Mouse (Mus musculus) small intestine, adult 2 months (tissue): ENCODE results near the gene Fasn. TPM values are rescaled to one million over a fixed set of nuclear protein-coding genes. Genes with fewer than 3 reads are reported as not detected.
A peak's percentile ranks its signal among the peaks of the same experiment; 100 is the strongest.
"Not testable (repeated sequence)": the region's sequence is repeated elsewhere in the genome, so short reads cannot be mapped to it uniquely, and the experiment has no call there.

Experiments
- H3K27ac ChIP-seq: fragments of 200-500 bp; 2 replicates; pipeline ENCODE4 v1.5.1; 2012; ENCODE audit warnings: low read depth, low read length, control low read depth, inconsistent platforms; ENCODE audit not compliant: insufficient read depth
- H3K27me3 ChIP-seq: fragments of 200-500 bp; 2 replicates; pipeline ENCODE4 v1.6.1; 2012; ENCODE audit warnings: mild to moderate bottlenecking, moderate library complexity, low read length, inconsistent platforms; ENCODE audit not compliant: control insufficient read depth, insufficient read depth
- H3K36me3 ChIP-seq: fragments of 200-500 bp; 2 replicates; pipeline ENCODE4 v1.6.1; 2012; ENCODE audit warnings: mild to moderate bottlenecking, low read length, control low read depth, inconsistent platforms; ENCODE audit not compliant: control insufficient read depth, insufficient read depth
- H3K4me1 ChIP-seq: fragments of 200-500 bp; 2 replicates; pipeline ENCODE4 v1.6.1; 2012; ENCODE audit warnings: low read length, inconsistent platforms, mixed read lengths; ENCODE audit not compliant: control insufficient read depth, insufficient read depth, insufficient read length
- H3K4me3 ChIP-seq: fragments of 200-500 bp; 2 replicates; pipeline ENCODE4 v1.5.1; 2012; ENCODE audit warnings: low read depth, mild to moderate bottlenecking, control low read depth, inconsistent platforms, low read length, moderate library complexity
- CTCF ChIP-seq: fragments of 200-500 bp; IDR thresholded peaks from 2 replicates; pipeline ENCODE4 v1.5.1; 2012; ENCODE audit warnings: low read depth, mild to moderate bottlenecking, control low read depth, inconsistent platforms, low read length, moderate library complexity, mixed read lengths; ENCODE audit not compliant: insufficient replicate concordance, insufficient read length; ENCODE audit errors: extremely low read depth
- POLR2A ChIP-seq: fragments of 200-500 bp; IDR thresholded peaks from 2 replicates; pipeline ENCODE4 v1.6.1; 2012; ENCODE audit warnings: low read depth, mild to moderate bottlenecking, control low read depth, inconsistent platforms, low read length, moderate library complexity
- WGBS: fragments of 180-500 bp; shearing (Covaris S2); methylation state at CpG from one replicate; pipeline ENCODE4 v1.1.7; 2018; 5-methylcytosine and 5-hydroxymethylcytosine counted together
- polyA plus RNA-seq: library from polyadenylated mRNA; depleted of rRNA; stranded (reverse); fragments of >200 nt; gene quantifications from 2 replicates; pipeline ENCODE4 v1.2.3, GENCODE M21; 2012

Fasn gene
- polyA plus RNA-seq, 1 experiment, result 151 TPM

GRCm38 (mm10) chr11:120784064-120784791 is 40.1 kb downstream of the Fasn start, which contains the start of the genes Rfng and Gps1:
Gene Rfng (minus strand): TSS chr11:120784207.
Gene Gps1 (plus strand): TSS chr11:120784272.
- Histone ChIP-seq H3K27ac (peak within 1 kb of the TSS; percentile 79), H3K4me3 (peak within 1 kb of the TSS; percentile 100), H3K4me1 (peaks cover 24% of the 10 kb centered on the region), H3K27me3 (no peaks in the 10 kb centered on the region), H3K36me3 (peaks cover 20% of the 10 kb centered on the region)
- TF ChIP-seq POLR2A (peak; percentile 48; the same call in 1 of the 2 replicates), CTCF (no peak)
- WGBS, result under 1% methylated on average over 106 of the region's 107 CpGs

- peaks cover 17% of the 10 kb centered on the region for H3K36me3 ChIP-seq
- peak overlapping the region; percentile 79 for H3K27ac ChIP-seq
- WGBS, result 2% methylated on average over 42 of the region's 42 CpGs
- peak overlapping the region; percentile 100 for H3K4me3 ChIP-seq
- TF ChIP-seq POLR2A (no peak), CTCF (no peak)
- peaks cover 24% of the 10 kb centered on the region for H3K4me1 ChIP-seq
- no peaks in the 10 kb centered on the region for H3K27me3 ChIP-seq
Observed at GRCm38 (mm10) chr11:120783426-120784063, 40.8 kb downstream of the Fasn start.

DNA sequence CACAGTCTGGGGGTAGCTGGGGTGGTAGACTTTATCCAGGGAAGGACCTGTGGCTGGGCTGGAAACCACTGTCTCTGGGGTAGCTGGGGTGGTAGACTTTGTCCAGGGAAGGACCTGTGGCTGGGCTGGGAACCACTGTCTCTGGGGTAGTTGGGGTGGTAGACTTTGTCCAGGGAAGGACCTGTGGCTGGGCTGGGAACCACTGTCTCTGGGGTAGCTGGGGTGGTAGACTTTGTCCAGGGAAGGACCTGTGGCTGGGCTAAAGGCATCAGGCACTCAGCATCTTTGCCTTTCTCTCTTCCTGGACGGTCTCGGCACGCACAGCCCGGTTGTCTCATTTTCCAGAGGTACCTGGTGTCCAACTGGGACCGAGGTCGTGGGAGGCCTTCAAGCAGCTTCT is 43.0 kb downstream of the Fasn start:
- H3K36me3 ChIP-seq, H3K27me3 ChIP-seq: not testable (repeated sequence)
- H3K4me3 ChIP-seq, result peak overlapping the region; percentile 27; the same call in 1 of the 2 replicates
- 80% methylated on average over 6 of the region's 6 CpGs for WGBS
- H3K27ac ChIP-seq, result peak overlapping the region; percentile 63
- peaks cover 24% of the 10 kb centered on the region for H3K4me1 ChIP-seq

DNA sequence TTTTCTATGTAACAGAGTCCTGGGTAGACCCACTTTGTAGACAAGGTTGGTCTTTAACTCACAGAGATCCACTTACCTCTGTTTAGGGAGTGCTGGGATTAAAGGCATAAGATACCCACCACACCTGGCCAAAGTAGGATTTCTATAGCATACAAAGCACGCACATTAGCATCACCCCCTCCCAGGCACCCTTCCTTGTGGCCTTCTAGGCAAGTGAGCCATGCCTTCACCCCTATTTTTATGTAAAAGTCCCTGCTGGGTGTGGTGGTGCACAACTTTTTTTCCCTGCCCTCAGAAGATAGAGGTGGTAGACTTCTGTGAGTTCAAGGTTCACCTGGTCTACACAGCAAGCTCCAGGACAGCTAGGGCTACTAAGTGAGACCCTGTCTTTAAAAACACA is 44.5 kb downstream of the Fasn start:
- Histone ChIP-seq H3K36me3 (no peaks in the 10 kb centered on the region), H3K4me1 (peaks cover 18% of the 10 kb centered on the region), H3K27ac (no peak overlapping the region), H3K4me3 (no peak overlapping the region), H3K27me3 (no peaks in the 10 kb centered on the region)
- no peak for TF ChIP-seq CTCF
- TF ChIP-seq POLR2A, result no peak
- 94% methylated on average over 1 of the region's 1 CpGs for WGBS

DNA sequence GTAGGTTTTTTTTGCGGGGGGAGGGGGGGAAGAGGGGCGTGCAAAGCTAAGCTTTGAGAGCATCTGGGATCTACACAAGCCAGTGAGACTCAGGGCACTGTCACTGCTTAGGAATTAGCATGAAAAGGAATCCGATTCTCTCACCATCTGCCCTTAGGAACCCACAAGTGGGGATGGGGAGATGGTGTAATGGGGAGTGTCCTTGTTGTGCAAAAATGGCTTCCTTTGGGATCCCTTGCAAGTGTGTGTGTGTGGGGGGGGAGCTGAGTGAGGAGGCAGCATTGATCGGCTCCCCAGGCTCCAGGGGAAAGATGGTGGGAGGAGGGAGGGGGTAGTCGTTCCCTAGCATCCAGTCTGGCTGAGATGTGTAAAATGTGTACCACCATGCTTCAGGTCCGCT is 47.2 kb downstream of the Fasn start:
- Histone ChIP-seq H3K4me1 (peaks cover 8% of the 10 kb centered on the region; the same call in 1 of the 2 replicates), H3K27me3 (no peaks in the 10 kb centered on the region), H3K36me3 (no peaks in the 10 kb centered on the region), H3K27ac (no peak overlapping the region), H3K4me3 (no peak overlapping the region)
- TF ChIP-seq POLR2A, result no peak
- TF ChIP-seq CTCF, result no peak
- WGBS, result 45% methylated on average over 6 of the region's 6 CpGs

GRCm38 (mm10) chr11:120775774-120776469 is 48.4 kb downstream of the Fasn start:
- H3K36me3 ChIP-seq, result no peaks in the 10 kb centered on the region
- H3K4me3 ChIP-seq, result no peak overlapping the region
- H3K27me3 ChIP-seq, result no peaks in the 10 kb centered on the region
- 18% methylated on average over 15 of the region's 15 CpGs for WGBS
- TF ChIP-seq CTCF (peak; percentile 100), POLR2A (no peak)
- peaks cover 5% of the 10 kb centered on the region; the same call in 1 of the 2 replicates for H3K4me1 ChIP-seq
- no peak overlapping the region for H3K27ac ChIP-seq
